16 mouse cellular contexts compared by ENCODE assay signal in the genomic region with DNA sequence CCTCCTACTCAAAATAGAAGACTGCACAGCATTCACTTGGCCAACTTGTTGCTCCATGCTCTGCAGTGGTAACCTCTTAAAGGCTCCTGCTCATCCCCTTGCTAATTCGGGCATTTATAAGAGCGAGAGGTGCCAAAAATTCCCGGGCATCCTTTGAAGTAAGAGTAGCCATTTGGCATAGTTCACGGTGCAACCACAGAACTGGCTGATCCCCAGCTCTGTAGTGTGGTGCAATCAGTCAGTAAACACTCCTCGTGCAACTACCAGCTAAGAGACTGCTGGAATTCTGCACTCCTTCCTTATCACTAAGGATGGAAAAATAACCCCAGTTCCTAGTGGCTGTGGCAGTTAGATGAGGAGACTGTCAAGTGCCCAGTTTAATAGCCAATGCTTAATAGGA. TPM values are rescaled to one million over a fixed set of nuclear protein-coding genes. Genes with fewer than 3 reads are reported as not detected.
DNase-seq lines count a peak whose midpoint lies in the region; ATAC-seq lines count a peak whose summit lies in the region.
"Had no signal": no experiment of that assay in that cellular context is flagged by ENCODE, and none has a peak within 500 bp of the region (broad histone marks: within the 10 kb centered on the region; RNA-seq: fewer than 3 reads in every experiment).

No protein-coding gene starts in this region.

- no peak for ATAC-seq in hindbrain, embryonic 11.5 days (ENCODE audit: low FRiP score)
- no peak for ATAC-seq in forebrain, embryonic 11.5 days (replicated peaks; ENCODE audit: low FRiP score)

- 86% methylated on average over 5 of the region's 5 CpGs for WGBS in hindbrain, embryonic 11.5 days
- 86% methylated on average over 5 of the region's 5 CpGs for WGBS in forebrain, embryonic 11.5 days
- 51% methylated on average over 5 of the region's 5 CpGs for WGBS in limb, embryonic 10.5 days

- H3K27me3 ChIP-seq in hindbrain, embryonic 11.5 days (ENCODE audit: control insufficient read depth, insufficient read depth, low read length) = no peaks in the 10 kb centered on the region
- H3K27me3 ChIP-seq in forebrain, embryonic 11.5 days (ENCODE audit: control insufficient read depth, insufficient read depth, low read length) = no peaks in the 10 kb centered on the region
- H3K27me3 ChIP-seq in limb, embryonic 10.5 days (ENCODE audit: low read depth, poor library complexity, severe bottlenecking) = no peaks in the 10 kb centered on the region

- H3K9me3 ChIP-seq in hindbrain, embryonic 11.5 days (ENCODE audit: control insufficient read depth, low read length) = no peaks in the 10 kb centered on the region
- H3K9me3 ChIP-seq in forebrain, embryonic 11.5 days (ENCODE audit: control insufficient read depth, low read length) = no peaks in the 10 kb centered on the region
- no peaks in the 10 kb centered on the region for H3K9me3 ChIP-seq in limb, embryonic 10.5 days (replicated peaks)

- peak; percentile 32 for DNase-seq in testis, postnatal 10 days (ENCODE audit: low spot score)
- DNase-seq in testis, postnatal 14 days (ENCODE audit: low spot score) = no peak
- peak; percentile 90 for DNase-seq in fat pad, adult 2 months (ENCODE audit: extremely low read depth, low read depth, low spot score)
- peak; percentile 62 to 65 for DNase-seq in heart, postnatal 36 days
- no peak for DNase-seq in hindbrain, embryonic 11.5 days (ENCODE audit: low spot score)
- DNase-seq in forebrain, embryonic 11.5 days (ENCODE audit: low spot score) = no peak
- no peak for DNase-seq in limb, embryonic 10.5 days (ENCODE audit: low spot score)
- DNase-seq: kidney, adult 11 months; layer of hippocampus, adult 9-11 months; right cerebral cortex, postnatal 4 days; thymus, postnatal 14 days had no signal

- no peak overlapping the region for H3K27ac ChIP-seq in hindbrain, embryonic 11.5 days (ENCODE audit: low read depth, low read length)
- no peak overlapping the region for H3K27ac ChIP-seq in forebrain, embryonic 11.5 days (ENCODE audit: low read depth, low read length)
- H3K27ac ChIP-seq in limb, embryonic 10.5 days = no peak overlapping the region
- H3K27ac ChIP-seq: liver, embryonic 14.5 days had no signal

- no peaks in the 10 kb centered on the region for H3K4me1 ChIP-seq in hindbrain, embryonic 11.5 days (replicated peaks; ENCODE audit: control insufficient read depth, insufficient read depth, low read length)
- H3K4me1 ChIP-seq in forebrain, embryonic 11.5 days (replicated peaks; ENCODE audit: control insufficient read depth, insufficient read depth, low read length) = no peaks in the 10 kb centered on the region
- peaks cover 13% of the 10 kb centered on the region for H3K4me1 ChIP-seq in limb, embryonic 10.5 days

- no peaks in the 10 kb centered on the region for H3K36me3 ChIP-seq in hindbrain, embryonic 11.5 days (ENCODE audit: control insufficient read depth, insufficient read depth, low read length)
- H3K36me3 ChIP-seq in forebrain, embryonic 11.5 days (ENCODE audit: control insufficient read depth, insufficient read depth, low read length) = no peaks in the 10 kb centered on the region
- H3K36me3 ChIP-seq in limb, embryonic 10.5 days = no peaks in the 10 kb centered on the region

- no peak overlapping the region for H3K4me3 ChIP-seq in hindbrain, embryonic 11.5 days (ENCODE audit: low read depth, low read length)
- H3K4me3 ChIP-seq in forebrain, embryonic 11.5 days (ENCODE audit: low read depth, low read length) = no peak overlapping the region
- H3K4me3 ChIP-seq in limb, embryonic 10.5 days = no peak overlapping the region
- H3K4me3 ChIP-seq: myocyte had no signal

- H3K9ac ChIP-seq in hindbrain, embryonic 11.5 days (ENCODE audit: low read depth, low read length) = no peak overlapping the region
- H3K9ac ChIP-seq in forebrain, embryonic 11.5 days (ENCODE audit: low read length) = no peak overlapping the region
- H3K9ac ChIP-seq: liver, embryonic 14.5 days had no signal

- H3K4me2 ChIP-seq in hindbrain, embryonic 11.5 days (replicated peaks; ENCODE audit: low read depth, low read length) = no peak overlapping the region
- no peak overlapping the region for H3K4me2 ChIP-seq in forebrain, embryonic 11.5 days (ENCODE audit: low read depth, low read length, severe bottlenecking)

- intact Hi-C loops in heart, postnatal 36 days (cut with DNase I) = no loop called here

RNA-seq across cellular contexts. Expression of gene Dynlrb2, which starts 3.9 kb away (rescaled TPM):
- total RNA-seq in heart, postnatal 36 days (2021) = not detected
- polyA plus RNA-seq in hindbrain, embryonic 11.5 days (2014; fragmentation: Nextera tagmentation; extraction: Ambion mirVana) = 19.1 and 22.2 TPM in 2 replicates
- polyA plus RNA-seq in forebrain, embryonic 11.5 days (2014; fragmentation: Nextera tagmentation; extraction: Ambion mirVana) = 2.5 and 3.0 TPM in 2 replicates
- 0.33 TPM in 1 of 2 replicates, not detected in the other for polyA plus RNA-seq in limb, embryonic 10.5 days (2016; fragmentation: Nextera tagmentation; extraction: Ambion mirVana)
- total RNA-seq: adrenal gland, adult 18-20 months; ES-E14 had no signal
- polyA plus RNA-seq: heart, embryonic 14.5 days; liver, embryonic 14.5 days had no signal

Comparison
In these comparisons a context has a peak if more than half of its experiments do, and no peak if none do; other contexts are left out.
1. DNase-seq: peak in testis, postnatal 10 days (single experiment), fat pad, adult 2 months (single experiment) and heart, postnatal 36 days (2 of 2); none in testis, postnatal 14 days (single experiment), hindbrain, embryonic 11.5 days (single experiment), forebrain, embryonic 11.5 days (single experiment) and limb, embryonic 10.5 days (single experiment).